9 mouse cellular contexts compared by ENCODE assay signal in the genomic region with DNA sequence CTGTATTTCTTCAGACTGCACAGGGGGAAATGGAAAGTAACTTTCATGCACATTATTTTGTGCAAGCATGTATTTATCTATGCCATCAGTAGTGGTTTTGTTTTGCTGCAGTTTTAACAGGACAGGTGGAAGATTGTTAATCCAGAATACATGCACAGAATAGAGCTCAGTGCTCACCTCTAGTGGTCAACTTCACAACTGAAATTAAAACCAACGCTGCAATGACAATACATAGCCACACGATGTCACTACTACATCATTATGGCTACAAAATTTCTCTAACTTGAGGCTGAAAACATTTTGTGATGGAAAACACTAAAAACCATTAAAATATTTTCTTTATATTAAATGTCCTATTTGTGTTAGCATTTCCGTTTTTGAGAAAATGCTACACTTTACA. TPM values are rescaled to one million over a fixed set of nuclear protein-coding genes. Genes with fewer than 3 reads are reported as not detected.
A peak's percentile ranks its signal among the peaks of the same experiment; 100 is the strongest.
DNase-seq lines count a peak whose midpoint lies in the region; ATAC-seq and TF ChIP-seq lines count a peak whose summit lies in the region.
"Had no signal": no experiment of that assay in that cellular context is flagged by ENCODE, and none has a peak within 500 bp of the region (broad histone marks: within the 10 kb centered on the region; RNA-seq: fewer than 3 reads in every experiment).

No protein-coding gene starts in this region.

- no peaks in the 10 kb centered on the region for H3K4me1 ChIP-seq in heart, postnatal 0 days (ENCODE audit: control insufficient read depth, insufficient read depth)
- no peaks in the 10 kb centered on the region for H3K4me1 ChIP-seq in heart, embryonic 11.5 days (ENCODE audit: control insufficient read depth, insufficient read depth, low read length)
- H3K4me1 ChIP-seq in midbrain, embryonic 16.5 days (ENCODE audit: control insufficient read depth, insufficient read depth, low read length) = no peaks in the 10 kb centered on the region
- H3K4me1 ChIP-seq: embryonic facial prominence, embryonic 12.5 days had no signal

- no peaks in the 10 kb centered on the region for H3K9me3 ChIP-seq in heart, postnatal 0 days (replicated peaks; ENCODE audit: control insufficient read depth, low read length)
- H3K9me3 ChIP-seq in heart, embryonic 11.5 days (replicated peaks; ENCODE audit: control insufficient read depth, low read length) = no peaks in the 10 kb centered on the region
- H3K9me3 ChIP-seq in midbrain, embryonic 16.5 days (replicated peaks; ENCODE audit: control insufficient read depth, low read length, poor library complexity, severe bottlenecking) = no peaks in the 10 kb centered on the region
- H3K9me3 ChIP-seq: embryonic facial prominence, embryonic 12.5 days had no signal

- TF ChIP-seq EP300 in heart, postnatal 0 days (IDR thresholded peaks at IDR 0.05; ENCODE audit: low read depth) = no peak

- peak; percentile 18 for DNase-seq in heart, postnatal 0 days (ENCODE audit: low spot score)
- peak; percentile 29 for DNase-seq in CD4-positive helper T cell, adult 2 months (ENCODE audit: low read depth, low spot score)
- DNase-seq in ZHBTc4 (ENCODE audit: low read depth, low spot score) = peak; percentile 39
- peak; percentile 27 for DNase-seq in fibroblast of lung, adult 2 months (ENCODE audit: low read depth)
- peak; percentile 31 for DNase-seq in layer of hippocampus, adult 9-11 months
- no peak for DNase-seq in urinary bladder, postnatal 10 days (ENCODE audit: low spot score)

- no peaks in the 10 kb centered on the region for H3K36me3 ChIP-seq in heart, postnatal 0 days (replicated peaks; ENCODE audit: control insufficient read depth, insufficient read depth, low read length)
- no peaks in the 10 kb centered on the region for H3K36me3 ChIP-seq in heart, embryonic 11.5 days (ENCODE audit: control insufficient read depth, insufficient read depth, low read length)
- no peaks in the 10 kb centered on the region for H3K36me3 ChIP-seq in midbrain, embryonic 16.5 days (ENCODE audit: control insufficient read depth, insufficient read depth, low read length)
- H3K36me3 ChIP-seq: embryonic facial prominence, embryonic 12.5 days had no signal

- ATAC-seq in heart, postnatal 0 days (ENCODE audit: insufficient read depth, low read depth) = no peak
- ATAC-seq in heart, embryonic 11.5 days (replicated peaks; ENCODE audit: insufficient number of reproducible peaks, low FRiP score, low TSS enrichment) = no peak
- peak; percentile 54; the same call in 1 of the 2 replicates for ATAC-seq in midbrain, embryonic 16.5 days

- peak; percentile 91 for TF ChIP-seq CTCF in heart, postnatal 0 days (IDR thresholded peaks at IDR 0.05; ENCODE audit: low read depth)

- H3K4me3 ChIP-seq in heart, postnatal 0 days (ENCODE audit: low read depth, low read length) = no peak overlapping the region
- H3K4me3 ChIP-seq in heart, embryonic 11.5 days (ENCODE audit: low read depth, low read length) = no peak overlapping the region
- no peak overlapping the region for H3K4me3 ChIP-seq in midbrain, embryonic 16.5 days (ENCODE audit: low read depth, low read length)
- H3K4me3 ChIP-seq: embryonic facial prominence, embryonic 12.5 days had no signal

- H3K27me3 ChIP-seq in heart, postnatal 0 days (ENCODE audit: control insufficient read depth, insufficient read depth, low read length) = no peaks in the 10 kb centered on the region
- no peaks in the 10 kb centered on the region; the same call in 1 of the 2 replicates for H3K27me3 ChIP-seq in heart, embryonic 11.5 days (ENCODE audit: control insufficient read depth, insufficient read depth, low read length)
- H3K27me3 ChIP-seq in midbrain, embryonic 16.5 days (ENCODE audit: control insufficient read depth, insufficient read depth, low read depth, low read length) = no peaks in the 10 kb centered on the region; the same call in 1 of the 2 replicates

- WGBS in heart, postnatal 0 days = 11% methylated on average over 3 of the region's 3 CpGs
- 6% methylated on average over 3 of the region's 3 CpGs for WGBS in heart, embryonic 11.5 days (ENCODE audit: insufficient replicate concordance)
- WGBS in midbrain, embryonic 16.5 days = 10% methylated on average over 3 of the region's 3 CpGs

- no peak overlapping the region for H3K9ac ChIP-seq in heart, postnatal 0 days (replicated peaks; ENCODE audit: low read depth, low read length)
- no peak overlapping the region for H3K9ac ChIP-seq in heart, embryonic 11.5 days (ENCODE audit: low read depth, low read length)
- H3K9ac ChIP-seq in midbrain, embryonic 16.5 days (ENCODE audit: low read depth, low read length) = no peak overlapping the region
- H3K9ac ChIP-seq: embryonic facial prominence, embryonic 12.5 days had no signal

- H3K4me2 ChIP-seq in heart, postnatal 0 days (ENCODE audit: low read depth, low read length) = no peak overlapping the region
- no peak overlapping the region for H3K4me2 ChIP-seq in heart, embryonic 11.5 days
- no peak overlapping the region for H3K4me2 ChIP-seq in midbrain, embryonic 16.5 days (ENCODE audit: low read length)
- H3K4me2 ChIP-seq: embryonic facial prominence, embryonic 12.5 days had no signal

- no peak overlapping the region for H3K27ac ChIP-seq in heart, postnatal 0 days (ENCODE audit: low read depth)
- no peak overlapping the region for H3K27ac ChIP-seq in heart, embryonic 11.5 days (ENCODE audit: low read depth, low read length)
- no peak overlapping the region for H3K27ac ChIP-seq in midbrain, embryonic 16.5 days (ENCODE audit: low read length)
- H3K27ac ChIP-seq: embryonic facial prominence, embryonic 12.5 days had no signal

RNA-seq across cellular contexts. Expression of a gene that starts 3.6 kb away (rescaled TPM):
- not detected in 2 replicates for total RNA-seq in heart, postnatal 0 days (2014; rRNA removed; ENCODE audit: low replicate concordance)
- polyA plus RNA-seq in heart, postnatal 0 days (2015; fragmentation: Nextera tagmentation; extraction: Ambion mirVana) = not detected in 2 replicates
- polyA plus RNA-seq in heart, embryonic 11.5 days (2014; fragmentation: Nextera tagmentation; extraction: Ambion mirVana) = not detected in 2 replicates
- 0.10 and 0.15 TPM in 2 replicates for polyA plus RNA-seq in midbrain, embryonic 16.5 days (2015; fragmentation: Nextera tagmentation; extraction: Ambion mirVana)
- polyA plus RNA-seq: embryonic facial prominence, embryonic 12.5 days had no signal

RNA-seq across cellular contexts. Expression of a gene that starts 26.3 kb away (rescaled TPM):
- total RNA-seq in heart, postnatal 0 days (2014; rRNA removed; ENCODE audit: low replicate concordance) = 6.6 and 8.9 TPM in 2 replicates
- 6.6 and 7.0 TPM in 2 replicates for polyA plus RNA-seq in heart, postnatal 0 days (2015; fragmentation: Nextera tagmentation; extraction: Ambion mirVana)
- 9.1 and 9.7 TPM in 2 replicates for polyA plus RNA-seq in heart, embryonic 11.5 days (2014; fragmentation: Nextera tagmentation; extraction: Ambion mirVana)
- 18.1 and 21.6 TPM in 2 replicates for polyA plus RNA-seq in midbrain, embryonic 16.5 days (2015; fragmentation: Nextera tagmentation; extraction: Ambion mirVana)
